Mouse (Mus musculus) ovary, postnatal 10 days (tissue): Measurements from ENCODE around the gene Polg.

Source experiments
- DNase-seq: peaks from one replicate; pipeline ENCODE4 v3.0.0; 2022; ENCODE audit warnings: low spot score

Gene Polg

GRCm38 (mm10) chr7:79466053-79466901 is at the start of gene Polg:
Gene Polg (minus strand): TSS chr7:79466362.
- peak; percentile 100 for DNase-seq

- DNase-seq = no peak
Observed at GRCm38 (mm10) chr7:79515861-79516260, 49.7 kb upstream of the Polg start.

- no peak for DNase-seq
Observed at GRCm38 (mm10) chr7:79515221-79515743, 49.1 kb upstream of the Polg start.

DNA sequence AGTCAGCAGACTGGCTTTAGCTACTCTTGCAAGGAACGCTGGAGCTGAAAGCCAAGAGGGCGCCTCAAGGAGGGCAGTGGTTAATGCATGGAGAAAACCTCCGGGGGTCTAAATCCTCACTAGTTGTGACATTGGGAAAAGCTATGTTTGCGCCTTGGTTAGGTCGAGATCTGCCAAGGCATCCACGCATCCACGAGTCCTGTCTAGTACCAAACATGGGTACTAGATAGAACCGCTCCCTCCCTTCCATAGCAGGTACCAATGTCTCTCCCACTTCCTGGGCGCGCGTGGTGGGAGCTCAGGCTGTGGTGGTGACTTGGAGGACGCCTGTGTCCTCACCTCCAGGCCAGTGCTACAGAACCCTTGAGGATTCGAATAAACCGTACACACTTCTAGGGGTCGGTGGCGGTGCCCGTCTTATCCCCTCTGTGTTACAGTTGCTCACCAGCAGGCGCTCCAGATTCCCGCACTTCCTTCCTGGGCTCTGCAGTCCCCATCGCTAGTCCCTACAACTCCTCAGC is 48.3 kb upstream of the Polg start:
- DNase-seq = no peak

DNA sequence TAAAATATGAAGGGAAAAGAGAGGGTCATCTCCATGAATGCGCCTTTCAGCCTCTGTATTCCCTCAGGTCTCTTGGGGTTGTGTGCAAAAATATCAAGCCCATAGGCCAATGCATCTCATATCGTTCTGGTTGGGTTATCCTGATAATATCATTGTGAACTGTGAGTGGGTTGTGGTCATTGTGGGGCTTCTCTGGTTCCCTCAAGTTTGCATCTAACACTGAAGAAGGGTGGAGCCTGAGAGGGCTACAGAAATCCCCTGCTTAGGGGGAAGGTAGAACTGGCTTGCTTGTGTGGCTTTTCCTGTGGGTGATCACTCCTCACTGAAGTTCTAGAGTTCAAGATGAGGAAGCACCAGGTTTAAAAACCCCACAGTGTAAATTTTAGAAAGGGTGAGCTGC is 47.3 kb upstream of the Polg start:
- no peak for DNase-seq

GRCm38 (mm10) chr7:79512496-79512895 is 46.3 kb upstream of the Polg start:
- DNase-seq = no peak

DNA sequence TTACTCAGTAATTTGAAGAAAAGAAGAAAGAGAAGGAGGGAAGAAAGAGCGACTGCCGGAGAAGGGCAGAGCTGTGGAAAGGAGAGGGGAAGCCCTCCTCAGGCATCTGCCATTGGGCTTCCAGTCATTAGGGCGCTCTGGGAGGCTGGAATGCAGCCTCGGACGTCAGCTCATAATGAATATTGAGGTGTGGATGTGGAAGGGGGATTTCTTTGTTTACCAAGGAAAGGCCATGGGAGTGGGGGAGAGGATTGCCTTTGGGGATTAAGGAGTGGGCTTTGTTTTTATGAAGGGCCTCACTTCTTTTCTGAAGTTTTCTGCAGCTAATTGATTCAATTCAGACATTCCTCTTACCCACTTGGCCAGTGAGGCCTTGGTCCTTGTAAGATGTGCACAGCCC is 45.5 kb upstream of the Polg start:
- no peak for DNase-seq

- no peak for DNase-seq
Observed at GRCm38 (mm10) chr7:79511181-79511580, 45.0 kb upstream of the Polg start.

DNA sequence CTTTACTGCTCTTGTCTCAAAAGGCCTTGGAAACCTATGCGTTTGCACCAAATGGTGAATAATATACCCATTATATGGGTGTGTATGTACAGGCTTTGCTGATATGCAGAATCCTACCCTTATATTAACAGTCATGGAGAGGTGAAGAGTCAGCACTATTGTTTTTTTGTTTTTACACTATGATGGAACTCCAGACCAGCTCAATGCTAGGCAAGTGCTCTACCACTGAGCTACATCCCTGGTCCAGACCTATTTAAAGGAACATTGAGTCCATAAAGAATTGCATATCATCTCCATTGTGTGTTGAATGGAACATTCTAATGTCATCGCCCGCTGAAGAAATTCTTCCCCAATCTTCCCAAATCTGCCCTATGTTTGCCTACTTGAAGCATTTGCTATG is 44.5 kb upstream of the Polg start:
- no peak for DNase-seq

DNA sequence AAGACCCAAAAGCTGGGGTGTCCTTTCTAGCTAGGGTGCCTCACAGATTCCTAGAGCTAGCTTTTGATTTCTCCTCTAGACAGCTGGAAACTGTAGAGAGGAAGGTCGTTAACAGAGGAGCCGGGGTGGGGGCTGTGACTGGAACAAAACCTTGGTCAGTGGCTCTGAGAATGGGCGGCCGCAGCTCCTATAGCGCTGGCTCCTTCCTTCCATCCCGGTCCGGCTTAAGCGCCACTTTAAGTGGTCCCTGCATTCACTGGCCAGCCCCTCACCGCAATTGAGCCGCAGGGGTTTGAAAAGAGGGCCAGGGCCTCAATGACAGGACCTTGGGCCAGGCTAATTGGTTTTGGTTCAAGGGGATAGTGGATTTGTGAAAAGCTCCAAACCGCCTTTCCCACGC is 43.5 kb upstream of the Polg start:
- DNase-seq = no peak

DNA sequence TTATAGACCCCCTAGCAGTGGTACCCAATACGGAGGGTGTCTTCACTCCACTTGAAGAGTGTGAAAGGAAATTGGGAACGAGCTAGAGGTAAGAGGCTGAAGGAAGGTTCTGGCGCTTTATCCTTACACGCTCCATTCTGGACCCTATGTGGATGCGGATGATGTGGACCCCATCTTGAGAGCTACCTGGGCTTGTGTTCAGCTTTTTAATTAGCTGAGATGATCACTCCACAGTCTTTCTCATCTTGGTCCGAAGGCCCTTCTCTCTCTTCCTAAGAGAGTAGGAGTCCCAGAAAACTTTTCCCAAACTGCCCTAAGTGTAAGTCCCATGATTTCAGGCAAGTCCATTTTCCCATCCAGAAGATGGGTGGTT is 43.1 kb upstream of the Polg start:
- no peak for DNase-seq

GRCm38 (mm10) chr7:79508280-79509234 is 42.4 kb upstream of the Polg start:
- no peak for DNase-seq

GRCm38 (mm10) chr7:79507756-79508155 is 41.6 kb upstream of the Polg start:
- DNase-seq = no peak

- no peak for DNase-seq
Observed at GRCm38 (mm10) chr7:79507101-79507705, 41.0 kb upstream of the Polg start.

GRCm38 (mm10) chr7:79506531-79507090 is 40.4 kb upstream of the Polg start:
- DNase-seq = no peak

DNA sequence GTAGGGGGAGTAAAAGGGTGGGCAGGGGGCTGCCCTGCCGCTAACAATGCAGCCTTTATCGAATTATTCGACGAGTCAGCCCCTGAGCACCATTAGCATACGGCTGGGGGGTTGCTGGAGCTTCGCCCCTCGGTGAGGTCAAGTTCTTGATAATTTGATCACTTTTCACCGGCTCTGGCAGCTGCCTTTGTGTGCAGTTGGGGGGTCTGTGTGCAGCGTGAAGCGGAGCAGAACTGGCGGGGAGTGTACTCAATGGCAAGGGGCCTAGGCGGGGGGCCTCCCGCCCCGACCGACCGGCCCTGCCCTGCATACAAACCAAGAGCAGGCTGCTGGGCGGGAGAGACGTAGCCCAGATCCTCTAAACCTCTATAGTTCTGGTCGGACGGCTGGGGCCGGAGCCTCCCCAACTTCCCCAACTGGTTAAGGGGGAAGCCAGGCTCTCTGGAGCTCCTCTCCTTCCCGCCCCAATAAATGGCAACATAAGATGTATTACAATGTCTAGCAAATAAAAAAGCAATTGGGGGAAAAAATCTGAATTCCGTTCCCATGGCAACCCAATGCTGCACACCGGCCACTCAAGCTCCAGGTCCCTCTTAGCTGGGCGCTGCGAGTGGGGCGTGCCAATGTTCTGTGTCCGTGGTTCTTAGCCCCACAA is 39.8 kb upstream of the Polg start:
- no peak for DNase-seq

DNA sequence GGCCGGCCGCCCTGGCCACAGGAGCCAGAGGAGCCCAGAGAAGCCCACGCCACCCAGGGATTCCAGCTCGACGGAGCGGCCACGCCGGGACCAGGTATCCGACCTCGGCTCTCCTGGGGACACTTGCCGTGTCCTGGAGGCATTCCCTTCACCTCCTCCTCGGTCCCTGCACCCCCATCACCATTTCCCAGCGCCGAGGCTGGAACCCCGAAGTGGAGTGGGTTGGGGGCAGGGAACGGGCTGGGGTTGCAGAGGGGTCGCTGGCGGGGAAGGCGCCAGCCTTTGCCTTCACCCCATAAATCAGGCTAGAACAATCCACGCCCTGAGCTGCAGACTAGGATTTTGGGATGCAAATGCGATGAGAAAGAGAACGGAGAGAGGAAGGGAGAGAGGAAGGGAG is 39.2 kb upstream of the Polg start:
- no peak for DNase-seq

DNA sequence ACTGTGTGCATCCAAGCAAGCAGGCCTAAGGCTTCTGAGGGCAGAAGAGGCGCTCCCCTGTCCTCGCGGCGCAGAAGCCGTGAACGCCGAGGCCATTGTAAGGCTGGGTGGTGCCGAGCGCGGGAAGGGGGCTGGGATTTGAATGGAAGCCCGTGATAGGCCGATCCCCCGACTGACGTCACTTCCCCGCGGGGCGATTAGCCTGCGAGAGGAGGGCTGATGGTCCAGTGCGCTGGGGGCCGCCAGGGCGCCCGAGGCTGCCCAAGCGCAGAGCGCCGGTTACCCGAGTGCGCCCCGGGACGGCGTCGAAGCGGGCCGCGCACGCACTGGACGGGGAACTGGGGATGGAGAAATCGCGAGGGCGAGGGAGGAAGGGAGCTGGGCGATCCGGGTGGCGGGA is 38.6 kb upstream of the Polg start:
- DNase-seq = no peak

DNA sequence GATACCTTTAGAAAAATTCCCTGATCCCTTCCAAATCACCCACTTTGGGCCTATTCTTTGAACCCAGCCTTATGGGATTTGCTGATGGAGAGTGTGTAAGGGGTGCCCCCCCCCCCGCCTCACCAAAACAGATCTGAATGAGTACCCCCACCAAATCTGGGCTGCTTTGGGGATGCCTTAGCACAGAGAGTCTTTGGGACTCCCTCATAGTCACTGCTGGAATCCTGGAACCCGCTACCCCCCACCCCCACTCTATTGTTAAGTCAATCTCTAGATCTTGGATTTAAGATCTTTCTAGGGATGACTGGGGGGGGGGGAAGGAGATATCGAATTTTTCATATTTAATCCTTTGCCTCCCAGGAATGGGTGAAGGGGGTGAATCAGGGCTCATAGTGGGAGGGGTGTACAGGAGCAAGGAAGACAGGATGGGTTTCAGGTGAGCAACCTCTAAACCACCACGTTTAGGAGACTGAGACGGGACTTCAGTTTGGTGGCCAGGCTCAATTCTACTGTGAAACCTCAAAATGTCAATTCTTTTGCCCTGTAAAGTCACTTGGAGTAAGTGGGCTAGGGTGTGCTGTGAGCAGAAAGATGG is 37.6 kb upstream of the Polg start:
- no peak for DNase-seq

- no peak for DNase-seq
Observed at GRCm38 (mm10) chr7:79503103-79503455, 36.9 kb upstream of the Polg start.
